Mouse (Mus musculus): ENCODE data around the gene Pde11a. TPM values are rescaled to one million over a fixed set of nuclear protein-coding genes. Genes with fewer than 3 reads are reported as not detected.
"Not testable (repeated sequence)": the region's sequence is repeated elsewhere in the genome, so short reads cannot be mapped to it uniquely, and the experiment has no call there.

Gene Pde11a
- polyA plus RNA-seq, 1 experiment from 2014 or later: 0.11 TPM

DNA sequence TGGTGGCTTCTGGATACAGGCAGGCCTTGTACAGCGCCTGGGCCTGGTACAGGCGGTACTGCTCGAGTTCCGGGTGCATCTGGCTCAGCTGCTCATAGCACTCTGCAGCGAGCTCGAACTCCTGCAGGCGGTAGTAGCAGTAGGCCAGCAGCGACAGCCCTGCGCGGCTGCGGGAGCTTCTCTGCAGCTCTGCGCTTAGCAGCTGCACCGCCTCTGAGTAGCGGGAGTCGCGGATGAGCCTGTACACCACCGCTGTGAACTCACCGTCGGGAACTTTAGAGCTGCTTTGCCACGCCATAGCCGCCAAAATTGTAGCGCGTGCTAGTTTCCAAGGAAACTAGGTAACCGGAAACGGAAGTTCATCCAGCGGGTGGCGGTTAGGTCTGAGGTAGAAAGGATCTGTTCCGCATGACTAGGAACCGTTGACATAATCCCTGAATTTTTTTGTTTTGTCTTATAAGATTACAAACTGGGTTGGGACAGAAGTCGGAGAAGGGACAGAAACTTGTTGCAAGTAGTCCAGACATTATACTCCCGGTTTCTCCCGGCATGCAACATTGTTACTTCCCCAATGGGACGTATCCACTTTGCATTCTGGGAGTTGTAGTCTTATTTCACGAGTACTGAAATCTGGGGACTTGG lies 357.0 kb downstream of the Pde11a start, which contains the start of gene Ttc30a1:
TSS of gene Ttc30a1 (minus strand) at position 528 of the 642 bp plus-strand sequence.
- peak; percentile 64; the same call in 1 of the 2 replicates for ATAC-seq (replicated peaks; ENCODE audit: insufficient number of reproducible peaks, low FRiP score, low TSS enrichment)
- H3K9ac ChIP-seq (ENCODE audit: low read depth, low read length): peak within 1 kb of the TSS; percentile 73
- 0 out of 2 replicates have a peak within 1 kb of the TSS, but pooled peaks have one; percentile 2 for H3K27ac ChIP-seq (ENCODE audit: low read depth, low read length)
- H3K36me3 ChIP-seq (ENCODE audit: control insufficient read depth, insufficient read depth, low read length); H3K9me3 ChIP-seq (replicated peaks; ENCODE audit: control insufficient read depth, low read length); H3K4me1 ChIP-seq (ENCODE audit: control insufficient read depth, insufficient read depth, low read length); H3K27me3 ChIP-seq (ENCODE audit: control insufficient read depth, insufficient read depth, low read length): not testable (repeated sequence)
- H3K4me2 ChIP-seq: peak within 1 kb of the TSS; percentile 72
- WGBS (ENCODE audit: insufficient replicate concordance): 1% methylated on average over 24 of the region's 34 CpGs
- peak within 1 kb of the TSS; percentile 50 for H3K4me3 ChIP-seq (ENCODE audit: low read depth, low read length)

DNA sequence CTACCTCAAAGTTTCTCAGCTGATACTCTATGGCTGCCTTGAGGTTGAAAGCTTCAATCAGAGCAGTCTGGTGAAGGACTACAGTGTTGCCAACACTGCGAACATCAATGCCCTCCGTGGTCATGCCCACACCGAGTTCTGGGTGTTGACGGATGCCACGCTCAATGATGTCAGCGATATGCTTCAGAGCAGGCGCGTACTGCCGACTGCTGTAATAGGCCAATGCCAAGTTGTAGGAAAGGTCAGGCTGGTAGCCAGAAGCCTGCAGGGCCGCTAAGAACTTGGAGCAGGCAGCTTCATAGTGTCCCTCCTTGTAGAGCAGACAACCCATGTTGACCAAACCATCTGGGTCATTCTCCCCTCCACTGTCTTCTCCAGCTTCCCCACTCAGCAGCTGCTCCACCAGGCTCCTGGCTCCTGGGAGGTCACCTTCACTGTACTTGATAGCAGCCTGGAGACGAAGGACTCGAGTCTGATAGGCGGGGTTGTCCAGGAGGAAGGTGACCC lies 357.6 kb downstream of the Pde11a start:
- H3K4me1 ChIP-seq (ENCODE audit: control insufficient read depth, insufficient read depth, low read length); H3K9me3 ChIP-seq (replicated peaks; ENCODE audit: control insufficient read depth, low read length); H3K36me3 ChIP-seq (ENCODE audit: control insufficient read depth, insufficient read depth, low read length); H3K27ac ChIP-seq (ENCODE audit: low read depth, low read length); H3K27me3 ChIP-seq (ENCODE audit: control insufficient read depth, insufficient read depth, low read length): not testable (repeated sequence)
- ATAC-seq (replicated peaks; ENCODE audit: insufficient number of reproducible peaks, low FRiP score, low TSS enrichment): 0 out of 2 replicates have a peak, but pooled peaks have one; percentile 47
- Histone ChIP-seq H3K9ac (ENCODE audit: low read depth, low read length) (peak overlapping the region; percentile 73), H3K4me3 (ENCODE audit: low read depth, low read length) (peak overlapping the region; percentile 50), H3K4me2 (peak overlapping the region; percentile 72)
- 97% methylated on average over 13 of the region's 13 CpGs for WGBS (ENCODE audit: insufficient replicate concordance)

DNA sequence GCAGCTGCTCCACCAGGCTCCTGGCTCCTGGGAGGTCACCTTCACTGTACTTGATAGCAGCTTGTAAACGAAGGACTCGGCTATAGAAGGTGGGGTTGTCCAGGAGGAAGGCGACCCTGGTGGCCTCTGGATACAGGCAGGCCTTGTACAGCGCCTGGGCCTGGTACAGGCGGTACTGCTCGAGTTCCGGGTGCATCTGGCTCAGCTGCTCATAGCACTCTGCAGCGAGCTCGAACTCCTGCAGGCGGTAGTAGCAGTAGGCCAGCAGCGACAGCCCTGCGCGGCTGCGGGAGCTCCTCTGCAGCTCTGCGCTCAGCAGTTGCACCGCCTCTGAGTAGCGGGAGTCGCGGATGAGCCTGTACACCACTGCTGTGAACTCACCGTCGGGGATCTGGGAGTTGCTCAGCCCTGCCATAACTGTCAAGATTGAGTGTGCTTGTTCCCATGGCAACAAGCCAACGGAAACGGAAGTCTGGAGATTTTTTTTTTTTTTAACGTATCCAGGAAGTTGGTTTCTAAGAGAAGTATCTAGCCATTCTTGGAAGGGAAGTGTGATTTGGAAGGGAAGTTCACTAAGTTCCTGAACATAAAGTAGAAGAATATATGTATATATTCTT lies 360.7 kb downstream of the Pde11a start, which contains the start of gene Ttc30a2:
TSS of gene Ttc30a2 (minus strand) at position 419 of the 617 bp plus-strand sequence.
- H3K4me1 ChIP-seq (ENCODE audit: control insufficient read depth, insufficient read depth, low read length); H3K27ac ChIP-seq (ENCODE audit: low read depth, low read length); H3K9ac ChIP-seq (ENCODE audit: low read depth, low read length); H3K36me3 ChIP-seq (ENCODE audit: control insufficient read depth, insufficient read depth, low read length); H3K9me3 ChIP-seq (replicated peaks; ENCODE audit: control insufficient read depth, low read length); H3K4me3 ChIP-seq (ENCODE audit: low read depth, low read length); H3K27me3 ChIP-seq (ENCODE audit: control insufficient read depth, insufficient read depth, low read length): not testable (repeated sequence)
- ATAC-seq (replicated peaks; ENCODE audit: insufficient number of reproducible peaks, low FRiP score, low TSS enrichment): peak; percentile 64
- WGBS (ENCODE audit: insufficient replicate concordance): 14% methylated on average over 18 of the region's 24 CpGs
- H3K4me2 ChIP-seq: peak within 1 kb of the TSS; percentile 52

DNA sequence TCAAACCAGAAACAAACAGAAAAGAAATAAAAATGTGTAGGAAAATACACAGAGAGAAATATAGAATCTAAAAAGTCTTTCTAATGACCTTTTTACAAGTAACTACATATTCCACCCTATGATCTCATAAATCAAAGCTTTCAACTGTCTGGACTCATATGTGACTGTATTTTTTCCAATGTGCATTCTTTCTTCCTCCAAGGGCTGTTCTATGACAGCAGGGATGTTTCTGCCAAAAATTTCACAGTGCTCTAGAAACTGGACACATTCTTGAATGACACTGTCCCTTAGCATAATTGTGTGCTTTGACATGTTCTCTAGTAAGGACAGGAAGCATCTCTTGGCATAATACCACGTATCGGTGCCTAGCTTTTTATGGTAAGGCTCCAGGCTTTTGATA lies 362.5 kb downstream of the Pde11a start:
- not testable (repeated sequence) for H3K27ac ChIP-seq (ENCODE audit: low read depth, low read length); H3K9ac ChIP-seq (ENCODE audit: low read depth, low read length); H3K4me1 ChIP-seq (ENCODE audit: control insufficient read depth, insufficient read depth, low read length); H3K36me3 ChIP-seq (ENCODE audit: control insufficient read depth, insufficient read depth, low read length); H3K4me2 ChIP-seq; H3K27me3 ChIP-seq (ENCODE audit: control insufficient read depth, insufficient read depth, low read length); H3K4me3 ChIP-seq (ENCODE audit: low read depth, low read length); ATAC-seq (replicated peaks; ENCODE audit: insufficient number of reproducible peaks, low FRiP score, low TSS enrichment); H3K9me3 ChIP-seq (replicated peaks; ENCODE audit: control insufficient read depth, low read length)
- WGBS (ENCODE audit: insufficient replicate concordance): 72% methylated on average over 2 of the region's 2 CpGs

DNA sequence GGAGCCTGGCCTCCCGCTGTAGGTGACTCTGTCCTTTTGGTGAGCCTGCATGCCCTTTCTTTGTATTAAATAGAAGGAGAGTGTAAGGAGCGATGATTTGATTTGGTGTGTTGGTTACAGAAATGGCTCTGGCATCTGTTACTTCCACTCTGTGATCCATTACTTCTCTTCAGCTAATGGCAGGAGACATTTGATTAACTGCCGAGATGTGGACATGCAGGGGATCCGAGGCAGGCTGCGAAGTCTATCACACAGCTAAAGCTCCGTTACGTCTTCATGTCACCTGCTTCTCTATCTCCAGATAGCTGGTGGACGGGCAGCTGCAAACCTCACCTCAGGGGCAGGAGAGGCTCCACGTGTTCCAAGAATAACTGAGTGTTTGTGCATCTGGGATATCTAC lies 364.4 kb downstream of the Pde11a start:
- no peaks in the 10 kb centered on the region for H3K36me3 ChIP-seq (ENCODE audit: control insufficient read depth, insufficient read depth, low read length)
- H3K27me3 ChIP-seq (ENCODE audit: control insufficient read depth, insufficient read depth, low read length): no peaks in the 10 kb centered on the region
- H3K4me2 ChIP-seq: no peak overlapping the region; the same call in 1 of the 2 replicates
- H3K9ac ChIP-seq (ENCODE audit: low read depth, low read length): no peak overlapping the region
- H3K4me3 ChIP-seq (ENCODE audit: low read depth, low read length): no peak overlapping the region
- no peak overlapping the region for H3K27ac ChIP-seq (ENCODE audit: low read depth, low read length)
- H3K9me3 ChIP-seq (replicated peaks; ENCODE audit: control insufficient read depth, low read length): no peaks in the 10 kb centered on the region
- H3K4me1 ChIP-seq (ENCODE audit: control insufficient read depth, insufficient read depth, low read length): no peaks in the 10 kb centered on the region
- ATAC-seq (replicated peaks; ENCODE audit: insufficient number of reproducible peaks, low FRiP score, low TSS enrichment): no peak
- 42% methylated on average over 9 of the region's 9 CpGs for WGBS (ENCODE audit: insufficient replicate concordance)

DNA sequence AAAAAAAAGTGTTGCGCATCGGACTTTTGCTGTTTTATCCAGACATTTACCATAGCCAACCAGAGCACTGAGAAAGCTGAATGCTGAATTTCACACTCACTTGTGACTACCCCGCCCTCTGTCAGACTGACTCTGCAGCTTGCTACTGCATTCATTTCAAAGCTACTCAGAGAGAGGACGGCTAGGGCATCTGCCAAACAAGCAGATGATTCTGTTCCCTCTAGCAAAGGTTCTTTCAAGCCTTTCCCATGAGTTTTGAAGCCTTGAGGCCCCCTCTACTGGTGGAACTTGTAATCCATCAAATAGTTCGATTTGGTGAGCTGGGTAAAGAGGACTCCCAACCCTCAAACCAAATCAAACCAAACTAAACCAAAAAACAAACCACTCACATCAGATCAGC lies 373.6 kb downstream of the Pde11a start:
- H3K27ac ChIP-seq (ENCODE audit: low read depth, low read length): peak overlapping the region; percentile 30; the same call in 1 of the 2 replicates
- H3K4me1 ChIP-seq (ENCODE audit: control insufficient read depth, insufficient read depth, low read length): peaks cover 16% of the 10 kb centered on the region
- H3K9me3 ChIP-seq (replicated peaks; ENCODE audit: control insufficient read depth, low read length): no peaks in the 10 kb centered on the region
- H3K4me3 ChIP-seq (ENCODE audit: low read depth, low read length): peak overlapping the region; percentile 15; the same call in 1 of the 2 replicates
- 19% methylated on average over 5 of the region's 5 CpGs for WGBS (ENCODE audit: insufficient replicate concordance)
- no peak overlapping the region for H3K9ac ChIP-seq (ENCODE audit: low read depth, low read length)
- no peaks in the 10 kb centered on the region for H3K27me3 ChIP-seq (ENCODE audit: control insufficient read depth, insufficient read depth, low read length)
- ATAC-seq (replicated peaks; ENCODE audit: insufficient number of reproducible peaks, low FRiP score, low TSS enrichment): no peak
- H3K36me3 ChIP-seq (ENCODE audit: control insufficient read depth, insufficient read depth, low read length): no peaks in the 10 kb centered on the region
- peak overlapping the region; percentile 60 for H3K4me2 ChIP-seq

DNA sequence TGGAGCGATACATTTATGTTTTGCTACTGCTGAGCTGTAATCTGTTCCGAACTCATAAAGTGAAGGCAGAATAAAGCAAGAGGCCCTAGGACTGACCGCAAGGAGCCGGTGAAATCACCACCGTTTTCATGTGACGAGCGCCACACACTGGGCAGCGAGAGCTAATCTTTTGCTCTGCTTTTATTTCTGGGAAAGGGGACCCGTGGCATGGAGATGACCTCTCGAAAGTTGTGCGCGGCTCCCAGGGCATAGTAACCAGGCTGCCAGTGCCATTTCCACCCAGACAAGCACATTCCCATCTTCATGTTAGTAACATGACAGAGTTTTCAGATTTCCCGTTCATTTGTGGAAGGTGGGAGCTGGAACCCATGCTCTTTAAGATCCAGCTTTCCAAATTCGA lies 374.1 kb downstream of the Pde11a start:
- peak overlapping the region; percentile 30; the same call in 1 of the 2 replicates for H3K27ac ChIP-seq (ENCODE audit: low read depth, low read length)

DNA sequence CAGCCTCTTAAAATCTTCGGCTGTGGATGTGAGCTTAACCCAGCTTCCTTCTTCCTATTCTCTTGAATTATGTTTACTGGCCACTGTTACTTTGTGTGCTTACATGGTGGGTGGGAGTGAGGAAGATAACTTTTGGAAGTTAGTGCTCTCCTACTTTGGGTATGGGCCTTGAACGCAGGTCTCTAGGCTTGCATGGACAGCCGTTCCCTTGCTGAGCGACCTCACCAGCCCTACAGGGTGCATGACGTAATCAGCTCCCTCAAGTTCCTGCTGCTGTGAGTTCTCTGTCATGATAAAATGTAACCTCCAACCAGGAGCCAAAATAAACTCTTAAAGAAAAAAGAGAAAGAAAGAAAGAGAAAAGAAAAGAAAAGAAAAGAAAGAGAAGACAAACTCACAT lies 374.5 kb downstream of the Pde11a start:
- Histone ChIP-seq H3K9ac (ENCODE audit: low read depth, low read length) (peak overlapping the region; percentile 24; the same call in 1 of the 2 replicates), H3K9me3 (replicated peaks; ENCODE audit: control insufficient read depth, low read length) (no peaks in the 10 kb centered on the region), H3K36me3 (ENCODE audit: control insufficient read depth, insufficient read depth, low read length) (no peaks in the 10 kb centered on the region), H3K4me1 (ENCODE audit: control insufficient read depth, insufficient read depth, low read length) (peaks cover 22% of the 10 kb centered on the region), H3K27ac (ENCODE audit: low read depth, low read length) (no peak overlapping the region; the same call in 1 of the 2 replicates), H3K4me3 (ENCODE audit: low read depth, low read length) (no peak overlapping the region), H3K27me3 (ENCODE audit: control insufficient read depth, insufficient read depth, low read length) (no peaks in the 10 kb centered on the region), H3K4me2 (peak overlapping the region; percentile 60)
- WGBS (ENCODE audit: insufficient replicate concordance): 55% methylated on average over 5 of the region's 5 CpGs
- no peak for ATAC-seq (replicated peaks; ENCODE audit: insufficient number of reproducible peaks, low FRiP score, low TSS enrichment)

More for the DNA sequence above, 374.1 kb downstream of the Pde11a start:
- Histone ChIP-seq H3K36me3 (ENCODE audit: control insufficient read depth, insufficient read depth, low read length) (no peaks in the 10 kb centered on the region), H3K4me1 (ENCODE audit: control insufficient read depth, insufficient read depth, low read length) (peaks cover 18% of the 10 kb centered on the region), H3K9me3 (replicated peaks; ENCODE audit: control insufficient read depth, low read length) (no peaks in the 10 kb centered on the region), H3K4me3 (ENCODE audit: low read depth, low read length) (peak overlapping the region; percentile 15; the same call in 1 of the 2 replicates), H3K27me3 (ENCODE audit: control insufficient read depth, insufficient read depth, low read length) (no peaks in the 10 kb centered on the region), H3K9ac (ENCODE audit: low read depth, low read length) (peak overlapping the region; percentile 24; the same call in 1 of the 2 replicates), H3K4me2 (peak overlapping the region; percentile 60)
- 8% methylated on average over 14 of the region's 14 CpGs for WGBS (ENCODE audit: insufficient replicate concordance)
- peak; percentile 66; the same call in 1 of the 2 replicates for ATAC-seq (replicated peaks; ENCODE audit: insufficient number of reproducible peaks, low FRiP score, low TSS enrichment)

Measured in heart, embryonic 11.5 days (tissue).